20 mouse cellular contexts compared by ENCODE assay signal in the genomic region with DNA sequence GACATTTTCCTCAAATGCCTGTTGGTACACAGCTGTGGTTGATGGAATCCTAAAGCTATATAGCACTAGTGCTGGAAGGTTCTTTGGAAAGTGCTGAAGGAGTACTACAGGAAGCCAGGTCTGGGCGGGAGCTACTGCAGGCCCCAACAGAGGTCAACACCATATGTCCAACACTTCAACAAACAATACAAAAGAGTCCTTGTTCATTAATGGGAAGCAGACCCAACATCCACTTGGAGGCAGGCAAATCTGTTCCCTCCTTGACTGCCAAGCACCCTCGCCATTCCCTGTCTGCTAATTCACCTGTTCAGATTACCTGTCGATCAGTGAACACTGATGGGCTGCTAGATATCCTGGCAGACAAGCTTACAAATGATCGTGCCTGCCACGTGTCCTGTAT.
"Had no signal": no experiment of that assay in that cellular context is flagged by ENCODE, and none has a peak within 500 bp of the region (broad histone marks: within the 10 kb centered on the region; RNA-seq: fewer than 3 reads in every experiment).

No protein-coding gene starts in this region.

- H3K4me1 ChIP-seq: lung, embryonic 15.5 days; megakaryocyte, embryonic 14.5 days had no signal

- H3K27me3 ChIP-seq: midbrain, embryonic 15.5 days; neural tube, embryonic 13.5 days; neural tube, embryonic 15.5 days had no signal

- H3K27ac ChIP-seq: lung, embryonic 15.5 days; macrophage; midbrain, embryonic 13.5 days; midbrain, embryonic 15.5 days; neural tube, embryonic 13.5 days; neural tube, embryonic 15.5 days had no signal

- ATAC-seq: lung, postnatal 0 days; midbrain, embryonic 13.5 days; midbrain, embryonic 15.5 days had no signal

- H3K4me3 ChIP-seq: lung, embryonic 15.5 days; megakaryocyte, embryonic 14.5 days; midbrain, embryonic 13.5 days; midbrain, embryonic 15.5 days; neural tube, embryonic 13.5 days; neural tube, embryonic 15.5 days had no signal

- DNase-seq: lung, adult 2 months; lung, postnatal 14 days; lung, postnatal 36 days; retina, postnatal 1 day; right cerebral cortex, adult 18-20 months; right cerebral cortex, postnatal 25 days; right cerebral cortex, postnatal 4 days; spleen, adult 18-20 months; thymus, adult 18-20 months; thymus, postnatal 14 days; thymus, postnatal 36 days had no signal

- H3K36me3 ChIP-seq: lung, embryonic 15.5 days; midbrain, embryonic 13.5 days; midbrain, embryonic 15.5 days; neural tube, embryonic 13.5 days; neural tube, embryonic 15.5 days had no signal

- H3K9ac ChIP-seq: lung, embryonic 15.5 days; midbrain, embryonic 13.5 days; midbrain, embryonic 15.5 days; neural tube, embryonic 13.5 days; neural tube, embryonic 15.5 days had no signal

- H3K9me3 ChIP-seq: lung, embryonic 15.5 days; megakaryocyte, embryonic 14.5 days; midbrain, embryonic 13.5 days; midbrain, embryonic 15.5 days; neural tube, embryonic 13.5 days; neural tube, embryonic 15.5 days had no signal

- H3K4me2 ChIP-seq: lung, embryonic 15.5 days; midbrain, embryonic 11.5 days; midbrain, embryonic 13.5 days; midbrain, embryonic 15.5 days; neural tube, embryonic 13.5 days; neural tube, embryonic 15.5 days had no signal
